Mouse (Mus musculus): ENCODE measurements around the gene Nepn. TPM values are rescaled to one million over a fixed set of nuclear protein-coding genes. Genes with fewer than 3 reads are reported as not detected.
"Not testable (repeated sequence)": the region's sequence is repeated elsewhere in the genome, so short reads cannot be mapped to it uniquely, and the experiment has no call there.

Nepn gene
- total RNA-seq (2015; ENCODE audit: low replicate concordance) = not detected in 2 replicates
- not detected in 2 replicates for total RNA-seq (2017; ENCODE audit: low replicate concordance)

DNA sequence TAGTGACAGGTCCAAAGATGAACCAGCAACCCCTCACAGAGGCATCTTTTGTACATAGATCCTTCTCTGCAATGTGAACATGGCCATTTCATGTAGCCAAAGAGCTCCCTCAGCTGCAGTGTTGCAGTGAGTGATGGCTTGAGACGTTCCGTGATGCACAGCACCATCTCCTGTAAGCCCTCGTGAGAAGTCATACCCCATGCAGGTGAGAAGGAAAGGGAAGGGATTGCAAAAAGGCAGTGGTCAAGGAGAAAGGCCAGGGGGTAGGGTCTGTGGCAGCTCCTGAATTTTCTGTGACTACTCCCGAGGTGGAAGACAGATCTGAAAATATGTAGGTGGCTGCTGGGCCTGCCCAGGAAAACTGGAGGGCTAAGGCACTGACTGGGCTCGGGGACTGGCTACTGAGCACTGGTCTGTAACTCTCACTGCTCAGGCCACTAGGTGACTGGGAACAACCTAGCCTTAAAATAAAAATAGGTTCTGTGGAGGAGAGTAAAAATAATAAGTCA lies at the start of gene Nepn:
Gene Nepn (plus strand): TSS at position 51 of the 509 bp plus-strand sequence.
- ATAC-seq (replicated peaks; ENCODE audit: low FRiP score, poor library complexity, severe bottlenecking) = no peak

DNA sequence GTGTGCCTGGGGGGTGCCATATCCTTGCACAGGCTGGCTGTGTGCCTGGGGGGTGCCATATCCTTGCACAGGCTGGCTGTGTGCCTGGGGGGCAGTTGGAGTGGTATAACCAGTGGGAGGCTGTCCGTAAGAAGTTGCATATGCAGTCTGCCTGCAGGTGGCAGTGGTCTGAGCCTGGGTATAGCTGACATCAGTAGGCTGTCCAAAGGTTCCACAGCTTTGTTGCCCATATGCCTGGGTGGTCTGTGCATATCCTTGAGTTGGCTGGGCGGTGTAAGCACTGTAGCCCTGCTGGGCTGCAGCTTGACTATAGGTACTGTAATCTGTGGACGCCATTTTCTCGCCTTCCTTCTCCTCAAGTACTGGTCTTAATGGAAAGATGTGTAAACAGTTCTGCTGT lies 45.4 kb upstream of the Nepn start:
- ATAC-seq (replicated peaks; ENCODE audit: low FRiP score, poor library complexity, severe bottlenecking) = not testable (repeated sequence)

DNA sequence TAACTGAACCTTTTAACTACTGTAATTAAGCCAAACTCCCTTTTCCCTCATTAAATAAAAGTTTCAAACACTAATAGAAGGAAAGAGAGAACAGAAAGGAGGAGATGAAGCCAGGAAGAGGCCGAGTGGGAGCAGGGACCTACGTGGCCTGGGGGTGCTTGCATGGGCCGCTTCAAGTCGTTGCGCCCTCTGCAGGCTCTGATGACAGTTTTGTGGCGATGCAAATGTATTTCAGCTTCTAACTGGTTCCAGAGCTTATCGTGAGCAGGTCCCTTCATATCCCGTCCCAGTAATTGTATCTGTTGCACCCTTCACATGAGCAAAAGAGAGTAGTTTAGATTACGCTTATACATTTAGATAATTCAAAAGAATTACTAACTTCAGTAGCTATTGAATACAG lies 35.6 kb upstream of the Nepn start:
- ATAC-seq (replicated peaks; ENCODE audit: low FRiP score, poor library complexity, severe bottlenecking) = no peak

DNA sequence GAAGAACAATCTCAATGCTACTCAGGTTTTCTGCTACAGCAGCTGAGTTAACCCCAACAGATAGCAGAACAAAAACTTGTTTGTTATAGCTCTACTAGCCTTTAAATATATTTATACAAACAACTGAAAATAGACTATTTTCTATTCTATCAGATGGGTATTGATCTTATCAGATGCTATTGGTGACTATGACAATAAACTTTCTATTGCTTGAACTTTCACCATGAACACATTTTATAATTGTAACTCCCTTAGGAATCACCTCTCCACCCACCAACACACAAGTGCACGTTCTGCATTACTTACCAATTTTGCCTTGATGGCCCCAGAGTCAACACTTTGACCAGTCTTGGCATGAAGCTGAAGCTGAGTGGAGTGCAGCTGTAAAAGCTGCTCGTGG lies 30.3 kb upstream of the Nepn start, which contains the start of gene Gm26741:
Gene Gm26741 (plus strand): TSS at position 301 of the 400 bp plus-strand sequence.
- ATAC-seq (replicated peaks; ENCODE audit: low FRiP score, poor library complexity, severe bottlenecking) = no peak

DNA sequence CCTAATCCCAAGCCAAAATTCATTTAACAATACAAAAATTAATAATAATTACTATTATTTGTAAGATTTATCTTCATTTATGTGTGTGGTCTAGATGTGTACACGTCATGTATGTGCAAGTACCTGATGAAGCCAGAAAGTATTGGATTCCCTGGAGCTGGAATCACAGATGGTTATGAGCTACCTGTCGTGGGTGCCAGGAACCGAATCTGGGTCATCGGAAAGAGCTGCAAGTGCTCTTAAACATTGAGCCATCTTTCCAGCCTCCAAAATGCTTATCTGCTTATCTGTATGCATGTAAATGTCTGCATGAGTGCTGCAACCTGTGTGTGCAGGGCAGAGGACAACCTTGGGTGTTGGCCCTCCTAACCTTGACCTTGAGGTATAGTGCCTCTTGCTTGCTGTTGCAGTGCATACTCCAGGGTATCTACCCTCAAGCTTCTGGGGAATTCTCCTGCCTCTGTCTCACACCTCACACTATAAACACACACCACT lies 28.5 kb upstream of the Nepn start:
- ATAC-seq (replicated peaks; ENCODE audit: low FRiP score, poor library complexity, severe bottlenecking) = no peak

DNA sequence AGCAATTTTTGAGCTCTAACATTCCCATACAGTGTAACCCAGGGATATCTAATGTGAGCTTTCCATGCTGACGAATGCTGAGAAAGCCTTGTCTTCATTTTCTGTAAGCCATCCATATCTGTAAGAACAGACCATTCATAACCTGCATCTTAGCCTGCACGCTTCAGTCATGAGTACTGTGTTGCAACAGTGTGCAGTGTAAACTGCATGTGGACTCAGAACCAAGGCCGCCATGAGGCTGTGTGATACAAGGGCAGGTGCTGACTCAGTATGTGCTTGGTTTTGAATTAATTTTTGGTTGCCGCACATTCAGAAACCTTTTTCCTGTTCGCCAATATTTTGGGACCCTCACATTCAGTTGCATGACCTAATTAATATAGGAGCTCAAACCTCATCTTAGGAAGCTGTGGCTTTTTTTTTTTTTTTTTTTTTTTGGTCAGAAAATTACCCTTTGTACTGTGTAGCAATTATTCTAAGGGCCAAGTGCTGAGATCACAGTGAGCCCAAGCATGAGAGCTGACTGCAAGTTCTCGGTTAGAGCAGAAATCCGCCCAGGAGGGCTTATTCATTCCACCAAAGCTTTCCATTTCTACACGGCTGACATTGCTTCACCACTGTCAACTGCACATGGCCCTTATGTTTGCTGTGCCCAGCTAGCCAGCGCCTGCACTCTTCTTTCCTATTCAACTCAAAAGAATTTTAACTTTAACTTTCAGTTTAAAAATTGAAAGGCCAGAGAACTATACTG lies 27.7 kb upstream of the Nepn start:
- ATAC-seq (replicated peaks; ENCODE audit: low FRiP score, poor library complexity, severe bottlenecking) = no peak

DNA sequence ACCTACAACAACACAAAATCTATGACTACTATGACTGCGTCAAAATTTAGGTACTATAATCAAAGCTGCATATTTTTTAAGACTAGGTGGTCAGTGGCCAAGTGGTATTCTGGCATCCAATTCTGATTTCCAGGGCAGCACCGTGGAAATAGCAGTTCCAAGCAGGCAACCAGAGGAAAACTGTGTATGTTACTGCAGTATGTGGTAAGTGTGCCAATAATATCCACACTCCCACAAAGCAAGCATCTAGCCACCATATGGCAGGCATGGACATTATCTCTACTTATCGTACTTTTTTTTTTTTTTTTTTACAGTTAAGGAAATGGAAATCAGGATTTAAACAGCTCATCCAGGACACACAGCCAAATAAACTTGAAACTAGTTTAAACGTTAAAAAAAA lies 20.4 kb upstream of the Nepn start:
- no peak for ATAC-seq (replicated peaks; ENCODE audit: low FRiP score, poor library complexity, severe bottlenecking)

DNA sequence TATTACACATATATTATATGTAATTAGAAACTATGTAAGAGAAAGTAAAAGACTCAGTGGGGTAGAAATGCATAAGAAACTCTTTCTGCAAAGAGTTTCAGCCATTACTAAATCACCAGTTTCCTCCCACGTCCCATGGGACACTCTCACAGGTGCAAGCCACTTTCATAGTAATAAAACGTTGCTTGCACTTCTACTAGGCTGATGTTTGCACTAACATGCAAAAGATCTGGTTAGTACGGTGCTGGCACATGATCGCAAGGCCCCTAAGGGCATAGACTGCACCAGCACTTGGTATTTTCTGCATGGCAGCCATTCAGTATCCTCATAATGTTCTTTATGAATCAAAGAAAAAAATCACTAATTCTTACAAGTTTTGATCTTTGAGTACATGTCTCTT lies 14.9 kb upstream of the Nepn start:
- ATAC-seq (replicated peaks; ENCODE audit: low FRiP score, poor library complexity, severe bottlenecking) = no peak

DNA sequence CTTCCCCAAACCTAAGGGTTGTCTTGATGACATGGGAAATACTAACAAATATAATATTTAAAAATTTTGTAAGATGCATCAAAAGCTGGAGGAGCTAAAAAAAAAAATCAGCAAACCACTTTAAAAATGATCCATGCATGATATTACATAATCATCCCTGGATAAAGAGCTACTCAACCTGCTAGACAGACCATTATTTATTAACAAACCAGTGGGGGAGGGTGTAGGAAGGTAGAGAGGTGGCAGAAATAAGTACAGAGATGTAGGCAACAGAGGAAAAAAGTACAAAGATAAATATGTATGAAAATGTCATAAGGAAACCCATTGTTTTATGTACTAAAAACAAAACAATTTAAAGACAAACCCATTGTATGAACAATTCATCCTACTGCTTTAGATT lies 14.1 kb upstream of the Nepn start:
- ATAC-seq (replicated peaks; ENCODE audit: low FRiP score, poor library complexity, severe bottlenecking) = no peak

DNA sequence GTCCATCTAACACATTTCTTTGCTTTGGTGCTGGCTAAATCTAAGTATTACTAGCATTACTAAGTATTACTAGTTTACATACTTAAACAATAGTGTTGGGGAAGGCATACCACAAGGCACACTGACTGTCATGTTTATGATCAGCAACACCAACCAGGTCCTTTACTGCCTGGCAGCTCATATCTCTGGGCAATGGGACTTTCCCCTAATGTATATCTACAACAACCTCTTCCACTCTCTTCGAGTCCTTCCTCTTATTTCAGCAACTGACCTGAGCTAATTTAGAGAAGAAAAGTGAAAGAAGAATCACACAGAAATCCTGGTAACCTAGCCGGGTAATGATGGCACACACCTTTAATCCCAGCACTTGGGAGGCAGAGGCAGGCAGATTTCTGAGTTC lies 12.3 kb upstream of the Nepn start:
- ATAC-seq (replicated peaks; ENCODE audit: low FRiP score, poor library complexity, severe bottlenecking) = no peak

DNA sequence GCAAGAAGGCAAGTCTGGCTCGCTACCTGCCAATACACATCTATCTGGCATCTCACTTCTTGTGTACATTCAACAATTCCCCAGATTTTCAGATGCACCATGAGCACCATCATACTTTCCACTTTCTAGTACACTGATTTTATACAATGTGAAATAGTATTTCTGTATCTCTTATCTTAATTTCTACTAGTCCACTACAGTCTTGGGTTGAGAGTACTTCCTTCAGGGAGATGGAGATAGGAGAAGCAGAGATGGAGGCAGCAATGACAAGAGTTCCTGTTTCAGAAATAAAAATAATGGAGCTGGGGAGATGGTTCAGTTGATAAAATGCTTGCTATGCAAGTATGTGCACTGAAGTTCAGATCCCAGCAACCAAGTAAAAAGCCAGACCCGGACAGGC lies 11.0 kb upstream of the Nepn start:
- ATAC-seq (replicated peaks; ENCODE audit: low FRiP score, poor library complexity, severe bottlenecking) = no peak

DNA sequence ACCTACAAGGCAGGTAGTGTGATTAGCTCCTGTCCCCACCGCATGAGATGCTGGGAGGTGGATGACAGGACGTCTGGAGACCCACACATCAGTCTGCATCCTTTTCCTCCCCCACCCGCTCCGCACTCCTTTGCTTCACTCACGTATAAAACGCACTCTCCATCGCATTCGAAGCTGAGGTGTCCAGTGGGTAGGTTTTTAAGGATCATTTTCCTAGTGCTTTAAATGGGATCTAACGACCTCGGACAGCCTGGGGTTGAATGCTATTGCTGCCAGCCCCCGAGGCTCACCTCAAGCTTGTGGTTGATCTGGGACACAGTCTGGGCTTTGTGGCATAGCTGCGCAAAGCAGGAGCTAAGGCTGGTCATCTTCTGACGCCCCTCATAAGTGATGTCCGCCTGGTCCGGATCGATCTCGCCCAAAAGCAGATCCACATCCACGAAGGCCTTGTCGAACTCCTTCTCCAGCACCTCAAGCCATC lies 7.4 kb upstream of the Nepn start:
- ATAC-seq (replicated peaks; ENCODE audit: low FRiP score, poor library complexity, severe bottlenecking) = peak; percentile 16; the same call in 1 of the 2 replicates

DNA sequence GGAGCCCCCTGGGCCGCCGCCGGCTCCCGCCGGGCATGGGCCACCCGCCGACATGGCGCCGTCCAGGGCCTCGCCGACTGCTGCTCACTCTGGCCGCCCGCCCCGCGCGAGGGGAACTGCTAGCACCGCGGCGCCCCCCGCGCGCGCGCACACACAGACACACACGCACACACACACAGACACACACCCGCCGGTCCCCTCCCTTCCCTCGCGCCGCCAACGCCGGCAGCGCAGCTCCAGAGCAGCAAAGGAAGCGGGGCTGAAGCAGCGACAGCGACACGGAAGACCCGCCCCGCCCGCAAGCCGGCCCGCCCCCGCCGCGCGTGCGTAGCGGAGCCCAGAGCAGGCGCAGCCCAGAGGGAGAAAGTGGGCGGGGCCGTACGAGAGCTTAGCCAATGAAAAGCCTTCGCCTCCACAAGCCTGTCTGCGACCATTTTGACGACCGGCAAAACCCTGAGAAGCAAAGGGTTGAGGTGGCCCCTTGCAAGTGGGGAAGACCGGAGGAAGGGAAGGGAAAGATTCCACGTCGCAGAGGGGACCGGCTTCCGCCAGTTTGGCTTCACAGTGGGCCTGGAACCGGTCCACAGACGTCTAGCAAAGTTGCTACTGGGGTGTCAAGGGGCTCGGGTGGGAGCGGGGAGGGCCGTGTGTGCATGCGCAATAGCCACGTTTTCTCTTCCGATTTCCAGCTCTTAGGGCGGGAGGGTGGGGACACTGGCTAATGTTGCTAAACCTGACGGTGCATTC lies 6.8 kb upstream of the Nepn start, which contains the start of gene Gopc:
Gene Gopc (minus strand): TSS at position 280 of the 747 bp plus-strand sequence.
- ATAC-seq (replicated peaks; ENCODE audit: low FRiP score, poor library complexity, severe bottlenecking) = peak; percentile 97

DNA sequence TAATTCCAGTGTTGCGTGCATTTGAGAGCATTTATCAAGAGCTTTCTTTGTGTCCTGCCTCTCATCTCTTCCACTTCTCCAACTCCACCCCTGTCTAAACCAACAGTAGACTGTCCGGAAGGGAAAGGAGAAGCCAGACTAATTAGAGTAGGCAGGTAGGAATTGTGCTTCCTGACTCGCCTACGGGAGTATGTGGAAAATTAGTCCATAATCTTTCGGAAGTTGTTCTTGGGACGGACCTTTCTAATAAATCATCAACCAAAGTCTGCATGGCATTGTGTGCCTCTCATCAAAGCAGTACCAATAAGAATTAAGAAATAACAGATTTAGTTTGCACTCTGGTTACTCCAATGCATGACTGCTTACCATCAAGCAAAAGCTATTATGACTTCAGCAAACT lies 5.8 kb upstream of the Nepn start:
- ATAC-seq (replicated peaks; ENCODE audit: low FRiP score, poor library complexity, severe bottlenecking) = no peak

DNA sequence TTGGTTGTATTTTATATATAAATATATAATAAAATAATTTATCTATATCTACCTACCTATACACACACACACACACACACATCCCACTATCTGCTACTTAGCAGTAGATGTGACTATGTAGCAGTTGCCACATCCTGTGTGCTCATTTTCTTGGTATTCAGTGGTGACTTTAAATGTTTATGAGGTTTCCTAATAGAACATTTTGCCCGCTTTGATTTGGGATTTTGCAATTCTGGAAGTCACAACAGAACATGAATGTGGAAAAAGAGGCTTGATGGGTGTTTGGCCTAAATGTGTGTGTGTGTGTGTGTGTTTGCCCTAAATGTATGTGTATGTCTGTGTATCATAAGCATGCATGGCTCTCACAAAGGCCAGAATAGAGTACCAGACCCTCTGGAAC lies 5.2 kb upstream of the Nepn start:
- no peak for ATAC-seq (replicated peaks; ENCODE audit: low FRiP score, poor library complexity, severe bottlenecking)

DNA sequence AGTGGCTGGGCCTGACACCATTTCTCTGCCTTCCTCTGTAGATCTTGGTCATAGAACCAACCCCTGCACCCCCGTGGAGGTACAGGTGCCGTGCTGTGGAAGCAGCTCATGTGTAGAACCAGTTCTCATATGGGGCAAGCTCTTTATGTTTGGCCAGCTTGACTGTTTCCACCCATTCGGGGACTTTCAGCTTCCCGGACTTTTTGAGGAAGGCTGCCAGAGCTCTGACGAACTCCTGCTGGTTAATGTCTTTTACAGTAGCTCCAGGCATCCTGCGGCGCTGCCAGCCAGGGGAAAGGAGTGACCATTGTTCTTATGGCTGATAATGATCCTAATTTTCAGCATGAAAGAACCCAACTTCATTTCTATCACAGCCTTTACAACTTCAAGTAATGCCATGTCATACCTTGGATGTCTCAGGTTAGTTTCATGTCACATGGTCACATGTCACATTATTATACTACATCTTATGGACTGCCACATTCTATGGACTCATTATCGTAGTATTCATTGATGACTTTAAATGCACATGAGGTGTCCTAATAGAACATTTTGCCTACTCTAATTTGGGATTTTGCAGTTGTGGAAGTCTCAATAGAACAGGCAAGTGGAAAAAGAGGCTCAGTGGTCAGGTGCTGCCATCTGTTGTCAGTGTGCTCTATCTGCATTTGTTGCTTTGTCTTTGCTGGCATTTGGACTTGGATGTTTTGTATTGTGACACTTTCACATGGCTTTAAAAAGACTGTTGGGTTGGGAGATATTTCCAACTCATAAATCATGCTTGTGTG lies 3.8 kb upstream of the Nepn start:
- no peak for ATAC-seq (replicated peaks; ENCODE audit: low FRiP score, poor library complexity, severe bottlenecking)

DNA sequence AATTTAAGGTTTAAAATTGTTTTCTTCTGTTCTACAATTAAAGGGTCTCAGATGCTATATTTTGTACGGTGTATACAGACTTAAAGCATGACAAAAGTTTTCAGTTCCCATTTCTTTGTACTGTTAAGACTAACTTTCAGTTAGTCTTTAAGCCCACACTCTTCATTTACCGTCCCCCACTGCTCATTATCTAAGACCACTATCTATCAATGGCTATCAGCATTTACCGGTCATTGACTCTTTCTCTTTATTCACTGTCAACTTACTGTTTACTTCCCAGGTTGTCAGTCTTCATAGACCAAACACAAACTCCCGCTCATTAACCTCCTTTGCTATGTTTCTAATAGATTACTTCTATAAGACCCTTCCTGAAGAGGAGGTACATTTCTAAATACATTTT lies 1.6 kb upstream of the Nepn start:
- ATAC-seq (replicated peaks; ENCODE audit: low FRiP score, poor library complexity, severe bottlenecking) = no peak

DNA sequence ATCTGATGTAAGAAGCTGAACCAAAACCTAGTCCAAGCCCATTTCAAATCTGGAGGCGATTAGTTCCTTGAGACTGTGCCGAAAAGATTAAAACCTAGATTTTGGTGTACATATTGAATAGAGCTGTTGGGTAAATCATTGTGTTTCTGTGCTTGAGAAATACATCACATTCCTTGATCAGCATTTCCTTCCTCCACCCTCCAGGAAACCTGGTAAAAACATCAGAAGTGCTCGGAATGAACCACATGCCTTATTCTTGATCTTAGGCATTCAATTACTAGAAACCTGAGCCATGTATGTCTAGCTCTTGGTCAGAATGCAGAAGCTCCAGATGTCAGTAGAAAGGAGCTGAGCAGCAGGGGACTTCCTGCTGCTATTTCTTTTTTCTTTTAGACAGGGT lies 666 bp downstream of the Nepn start:
- no peak for ATAC-seq (replicated peaks; ENCODE audit: low FRiP score, poor library complexity, severe bottlenecking)

DNA sequence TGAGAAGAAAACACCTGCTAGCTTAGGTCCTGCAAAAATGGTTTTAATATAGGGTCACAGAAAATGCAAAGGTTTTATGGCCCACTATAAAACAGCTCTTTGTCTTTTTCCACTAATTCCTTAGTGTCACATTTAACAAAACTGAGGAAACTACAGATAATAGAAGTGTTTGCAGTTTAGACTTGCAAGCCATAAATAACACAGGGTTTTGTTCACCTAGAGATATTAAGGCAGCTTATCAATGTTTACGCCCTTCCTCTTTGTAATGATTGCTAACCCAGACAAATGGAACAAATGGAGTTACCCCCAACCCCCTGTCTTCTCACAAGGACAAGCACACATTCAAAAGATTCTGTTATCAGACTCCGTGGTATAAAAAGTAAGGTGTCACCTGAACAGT lies 2.4 kb downstream of the Nepn start:
- no peak for ATAC-seq (replicated peaks; ENCODE audit: low FRiP score, poor library complexity, severe bottlenecking)

DNA sequence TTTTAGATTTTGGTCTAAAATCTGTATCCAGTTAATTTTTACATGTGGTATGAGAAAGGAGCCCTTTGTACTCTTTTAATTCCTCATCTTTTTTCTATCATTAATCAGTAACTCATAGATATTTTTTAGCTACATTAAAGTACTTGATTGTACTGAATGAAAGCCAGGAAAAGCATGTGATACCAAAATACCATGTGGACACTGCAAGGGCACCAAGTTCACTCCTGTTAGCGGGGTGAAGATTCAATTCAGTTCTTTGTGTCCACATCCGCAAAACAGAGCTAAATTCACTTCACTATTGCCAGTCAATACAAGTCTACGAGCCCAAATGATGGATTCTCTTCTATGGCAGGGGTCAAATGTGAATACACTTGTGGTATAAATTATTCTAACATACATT lies 7.9 kb downstream of the Nepn start:
- ATAC-seq (replicated peaks; ENCODE audit: low FRiP score, poor library complexity, severe bottlenecking) = no peak

All from erythroid progenitor cell, adult 5-6 weeks (primary cell).